Mouse (Mus musculus) midbrain, postnatal 0 days (tissue): ENCODE data around the gene Ap3d1. TPM values are rescaled to one million over a fixed set of nuclear protein-coding genes. Genes with fewer than 3 reads are reported as not detected.

Experiments used
- ATAC-seq: fragments of 200-750 bp; cut with Nextera tagmentation; 2 replicates; pipeline ENCODE4 v1.8.0; 2017; ENCODE audit warnings: moderate number of reproducible peaks, mild to moderate bottlenecking, moderate TSS enrichment, moderate library complexity; ENCODE audit not compliant: low FRiP score
- DNase-seq: peaks from one replicate; pipeline ENCODE4 v3.0.0-alpha.2; 2015; ENCODE audit warnings: low spot score
- H3K27ac ChIP-seq: fragments of 300-500 bp; sonication (generic); 2 replicates; pipeline ENCODE4 v1.5.1; 2014; ENCODE audit warnings: low read depth, mild to moderate bottlenecking, low read length, mixed read lengths
- H3K27me3 ChIP-seq: fragments of 300-500 bp; sonication (generic); 2 replicates; pipeline ENCODE4 v1.6.1; 2014; ENCODE audit warnings: low read length, control low read depth, mixed read lengths; ENCODE audit not compliant: insufficient read depth
- H3K36me3 ChIP-seq: fragments of 300-500 bp; sonication (generic); 2 replicates; pipeline ENCODE4 v1.6.1; 2014; ENCODE audit warnings: low read length, control low read depth, mixed read lengths; ENCODE audit not compliant: insufficient read depth
- H3K4me1 ChIP-seq: fragments of 300-500 bp; sonication (generic); 2 replicates; pipeline ENCODE4 v1.6.1; 2014; ENCODE audit warnings: mild to moderate bottlenecking, control low read depth, antibody characterized with exemption, low read length, mixed read lengths; ENCODE audit not compliant: insufficient read depth
- H3K4me2 ChIP-seq: fragments of 300-500 bp; sonication (generic); 2 replicates; pipeline ENCODE4 v1.6.1; 2014; ENCODE audit warnings: low read depth, mild to moderate bottlenecking, low read length, mixed read lengths; ENCODE audit not compliant: poor library complexity, severe bottlenecking
- H3K4me3 ChIP-seq: fragments of 300-500 bp; sonication (generic); 2 replicates; pipeline ENCODE4 v1.5.1; 2014; ENCODE audit warnings: low read depth, mild to moderate bottlenecking, low read length, moderate library complexity
- H3K9ac ChIP-seq: fragments of 300-500 bp; sonication (generic); replicated peaks from 2 replicates; pipeline ENCODE4 v1.6.1; 2014; ENCODE audit warnings: mild to moderate bottlenecking, low read length, moderate library complexity, mixed read lengths; ENCODE audit not compliant: poor library complexity, severe bottlenecking
- H3K9me3 ChIP-seq: fragments of 300-500 bp; sonication (generic); 2 replicates; pipeline ENCODE4 v1.6.1; 2016; ENCODE audit warnings: low read length, control low read depth
- CTCF ChIP-seq: IDR thresholded peaks from 2 replicates; pipeline ENCODE4 v1.5.1; 2016; ENCODE audit warnings: antibody characterized with exemption, mild to moderate bottlenecking
- WGBS: fragments of 180-500 bp; shearing (Covaris S2); extraction: QIAGEN DNeasy Blood & Tissue Kit; methylation state at CpG from one replicate; pipeline ENCODE4 v1.1.7; 2014; 5-methylcytosine and 5-hydroxymethylcytosine counted together
- polyA plus RNA-seq: library from polyadenylated mRNA; unstranded; fragments of >200 nt; fragmentation: Nextera tagmentation; extraction: Ambion mirVana; gene quantifications from 2 replicates; pipeline ENCODE4 v1.2.1, GENCODE M21; 2015
- total RNA-seq: library from RNA; depleted of rRNA; stranded (reverse); fragments of >200 nt; gene quantifications from 2 replicates; pipeline ENCODE4 v1.2.3, GENCODE M21; 2014

The Ap3d1 gene
- total and polyA plus RNA-seq, 2 experiments from 2014 or later, result 105 to 183 TPM

GRCm38 (mm10) chr10:80705479-80705878, 36.6 kb downstream of the Ap3d1 start:
- no peak for DNase-seq
- Histone ChIP-seq H3K4me1 (peaks cover 9% of the 10 kb centered on the region), H3K9me3 (no peaks in the 10 kb centered on the region), H3K9ac (no peak overlapping the region), H3K4me2 (no peak overlapping the region), H3K4me3 (no peak overlapping the region), H3K36me3 (peaks cover 43% of the 10 kb centered on the region), H3K27ac (peak overlapping the region; percentile 12; the same call in 1 of the 2 replicates), H3K27me3 (no peaks in the 10 kb centered on the region)
- ATAC-seq, result no peak
- TF ChIP-seq CTCF, result no peak
- WGBS, result 81% methylated on average over 3 of the region's 3 CpGs

DNA sequence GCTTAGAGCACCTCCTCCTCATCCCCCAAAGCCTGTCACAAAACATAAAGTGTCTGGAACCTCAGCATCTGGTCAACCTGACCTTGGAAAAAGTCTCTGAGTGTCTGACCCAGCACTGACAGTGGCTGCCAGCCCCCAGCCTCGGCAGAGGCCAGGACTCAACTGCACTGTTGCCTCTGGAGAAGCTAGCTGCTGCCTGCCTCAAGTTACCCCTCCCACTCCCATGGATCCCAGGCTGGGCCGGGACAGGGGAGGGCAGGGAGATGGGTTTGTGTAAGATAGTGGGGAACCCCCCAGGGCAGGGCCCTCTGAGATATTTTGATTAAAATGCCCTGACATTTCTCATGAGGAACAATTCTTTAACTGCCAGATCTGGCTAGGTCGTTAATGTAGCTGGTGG, 37.0 kb downstream of the Ap3d1 start:
- H3K9ac ChIP-seq, result no peak overlapping the region
- no peak overlapping the region for H3K4me2 ChIP-seq
- WGBS, result 57% methylated on average over 3 of the region's 3 CpGs
- H3K4me1 ChIP-seq, result peaks cover 12% of the 10 kb centered on the region
- TF ChIP-seq CTCF, result no peak
- no peaks in the 10 kb centered on the region for H3K27me3 ChIP-seq
- H3K27ac ChIP-seq, result no peak overlapping the region
- H3K36me3 ChIP-seq, result peaks cover 39% of the 10 kb centered on the region
- DNase-seq (no peak), ATAC-seq (no peak)
- H3K9me3 ChIP-seq, result no peaks in the 10 kb centered on the region
- H3K4me3 ChIP-seq, result no peak overlapping the region

DNA sequence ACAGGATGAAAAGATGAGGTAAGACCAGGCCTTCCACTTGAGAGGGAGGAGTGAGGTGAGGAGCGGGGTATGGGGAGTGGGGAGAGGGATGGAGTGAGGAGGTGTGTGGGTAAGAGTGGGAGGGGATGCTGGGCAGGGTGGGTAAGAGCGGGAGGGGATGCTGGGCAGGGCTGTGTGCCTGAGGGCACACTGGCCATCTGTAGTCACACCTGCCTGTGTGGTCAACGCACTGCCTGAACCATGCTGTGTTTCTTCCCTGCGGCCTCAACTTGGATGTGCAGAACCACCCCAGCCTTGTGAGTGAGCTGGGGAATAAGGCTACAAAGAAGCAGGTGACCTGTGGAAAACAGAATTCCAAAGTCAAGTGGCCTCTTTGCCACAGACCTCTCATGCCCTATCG, 37.6 kb downstream of the Ap3d1 start:
- Histone ChIP-seq H3K27me3 (no peaks in the 10 kb centered on the region), H3K27ac (no peak overlapping the region), H3K9me3 (no peaks in the 10 kb centered on the region), H3K9ac (no peak overlapping the region), H3K4me1 (peaks cover 14% of the 10 kb centered on the region), H3K4me3 (no peak overlapping the region), H3K36me3 (peaks cover 33% of the 10 kb centered on the region), H3K4me2 (no peak overlapping the region)
- no peak for TF ChIP-seq CTCF
- ATAC-seq (no peak), DNase-seq (no peak)
- 82% methylated on average over 5 of the region's 5 CpGs for WGBS

DNA sequence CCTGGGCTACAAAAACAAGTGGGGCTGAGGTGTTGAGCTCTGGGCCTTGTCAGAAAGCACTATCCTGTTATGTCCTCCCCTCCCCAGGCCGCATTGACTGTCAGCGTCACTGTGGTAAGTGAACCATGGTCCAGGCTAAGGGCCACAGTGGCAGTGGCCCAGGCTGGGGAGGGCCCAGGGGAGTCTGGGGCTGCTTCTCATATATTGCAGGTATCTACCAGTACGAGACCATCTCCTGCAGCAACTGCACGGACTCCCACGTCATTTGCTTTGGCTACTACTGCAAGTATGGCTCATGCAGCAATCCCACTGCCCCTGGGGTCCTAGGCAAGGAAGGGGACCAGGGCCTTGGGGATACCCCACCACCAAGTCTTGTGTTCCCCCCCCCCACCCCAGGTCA, 38.4 kb downstream of the Ap3d1 start:
- Histone ChIP-seq H3K4me1 (peaks cover 14% of the 10 kb centered on the region), H3K9ac (peak overlapping the region; percentile 62), H3K27ac (peak overlapping the region; percentile 84; the same call in 1 of the 2 replicates), H3K27me3 (no peaks in the 10 kb centered on the region), H3K9me3 (no peaks in the 10 kb centered on the region), H3K4me3 (peak overlapping the region; percentile 50), H3K36me3 (peaks cover 25% of the 10 kb centered on the region), H3K4me2 (peak overlapping the region; percentile 55)
- WGBS, result 96% methylated on average over 5 of the region's 5 CpGs
- no peak for DNase-seq
- ATAC-seq, result no peak
- no peak for TF ChIP-seq CTCF

GRCm38 (mm10) chr10:80702536-80703390, 39.3 kb downstream of the Ap3d1 start:
- no peak for TF ChIP-seq CTCF
- Histone ChIP-seq H3K4me1 (peaks cover 14% of the 10 kb centered on the region), H3K27ac (peak overlapping the region; percentile 84), H3K9ac (peak overlapping the region; percentile 62), H3K4me2 (peak overlapping the region; percentile 55), H3K4me3 (peak overlapping the region; percentile 50), H3K27me3 (no peaks in the 10 kb centered on the region), H3K9me3 (no peaks in the 10 kb centered on the region), H3K36me3 (peaks cover 21% of the 10 kb centered on the region)
- peak; percentile 95 for DNase-seq
- WGBS, result 2% methylated on average over 47 of the region's 47 CpGs
- peak; percentile 88 for ATAC-seq
